Mouse (Mus musculus) bone marrow macrophage, adult 2 months (primary cell): ENCODE results near the gene Gm9958.

Experiments
- CTCF ChIP-seq: IDR thresholded peaks from 2 replicates; pipeline ENCODE4 v1.5.1; 2012; ENCODE audit warnings: low read depth, mild to moderate bottlenecking, low read length, moderate library complexity
- POLR2A ChIP-seq: IDR thresholded peaks from 2 replicates; pipeline ENCODE4 v1.6.1; 2012; ENCODE audit warnings: mild to moderate bottlenecking, low read depth, low read length, borderline replicate concordance

DNA sequence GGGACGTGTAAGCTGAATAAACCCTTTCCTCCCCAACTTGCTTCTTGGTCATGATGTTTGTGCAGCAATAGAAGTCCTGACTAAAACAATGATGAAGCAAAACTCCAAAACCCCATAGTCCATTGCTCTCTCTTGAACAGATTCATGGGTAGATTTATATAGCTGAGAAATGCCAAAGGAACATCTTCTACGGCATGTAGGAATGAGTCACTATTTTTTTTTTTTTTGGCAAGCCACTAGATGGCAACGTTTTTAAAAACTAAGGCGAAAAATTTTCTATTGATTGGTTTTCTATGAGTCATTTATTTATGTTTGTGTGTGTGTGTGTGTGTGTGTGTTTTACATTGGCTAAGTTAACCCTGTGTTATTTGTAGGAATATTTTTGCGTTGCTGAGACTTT is 26.8 kb downstream of the Gm9958 start:
- TF ChIP-seq POLR2A, result no peak
- no peak for TF ChIP-seq CTCF
